Mouse (Mus musculus): ENCODE measurements around the gene Rad51b.

Rad51b gene

GRCm38 (mm10) chr12:79796823-79797821 lies 500.0 kb downstream of the Rad51b start:
- no peak for DNase-seq (ENCODE audit: low spot score in 2 of 2)

DNA sequence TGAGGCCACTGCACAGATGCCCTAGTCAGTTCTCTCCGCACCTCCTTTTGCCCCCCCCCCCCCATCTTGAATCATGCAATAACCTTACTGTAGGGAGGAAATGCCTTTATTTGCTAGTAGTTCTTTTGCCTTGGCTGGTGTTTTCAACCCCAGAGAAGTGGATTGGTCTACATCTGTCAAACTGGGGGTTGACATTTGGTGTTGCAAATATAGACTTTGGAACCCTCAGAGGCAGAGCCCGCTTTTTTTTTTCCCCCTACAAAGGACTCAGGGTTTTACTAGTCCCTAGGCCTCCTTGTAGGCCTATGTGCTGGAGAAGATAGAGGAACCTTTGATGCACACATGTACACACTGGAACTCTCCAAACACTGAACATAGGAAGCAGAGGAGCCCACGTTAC lies 501.4 kb downstream of the Rad51b start:
- DNase-seq (ENCODE audit: low spot score in 2 of 2) = no peak

DNA sequence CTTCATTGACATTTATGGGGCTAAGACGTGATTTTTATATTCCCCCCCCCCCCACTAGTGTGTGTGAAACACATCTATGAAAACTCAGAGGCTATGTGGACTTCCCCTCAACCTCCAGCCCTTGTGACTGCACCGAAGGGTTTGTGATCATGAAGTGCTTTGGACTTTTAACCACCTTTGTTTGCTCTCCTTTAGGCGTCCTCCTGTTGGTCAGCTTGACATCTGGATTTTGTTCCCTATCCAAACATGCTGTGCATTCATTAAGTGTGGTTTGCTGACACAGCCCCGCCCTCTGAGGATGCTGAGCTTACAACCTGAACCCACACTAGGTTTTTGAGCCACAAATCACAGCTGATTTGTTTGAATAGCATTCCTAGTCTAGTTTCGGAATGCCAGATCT lies 502.3 kb downstream of the Rad51b start:
- no peak for DNase-seq (ENCODE audit: low spot score in 2 of 2)

- DNase-seq (ENCODE audit: low spot score in 2 of 2) = no peak
Observed at GRCm38 (mm10) chr12:79803670-79804069, 506.6 kb downstream of the Rad51b start.

- no peak for DNase-seq (ENCODE audit: low spot score in 2 of 2)
Observed at GRCm38 (mm10) chr12:79804776-79805524, 507.9 kb downstream of the Rad51b start.

- DNase-seq (ENCODE audit: low spot score in 2 of 2) = no peak
Observed at GRCm38 (mm10) chr12:79806990-79807389, 509.9 kb downstream of the Rad51b start.

DNA sequence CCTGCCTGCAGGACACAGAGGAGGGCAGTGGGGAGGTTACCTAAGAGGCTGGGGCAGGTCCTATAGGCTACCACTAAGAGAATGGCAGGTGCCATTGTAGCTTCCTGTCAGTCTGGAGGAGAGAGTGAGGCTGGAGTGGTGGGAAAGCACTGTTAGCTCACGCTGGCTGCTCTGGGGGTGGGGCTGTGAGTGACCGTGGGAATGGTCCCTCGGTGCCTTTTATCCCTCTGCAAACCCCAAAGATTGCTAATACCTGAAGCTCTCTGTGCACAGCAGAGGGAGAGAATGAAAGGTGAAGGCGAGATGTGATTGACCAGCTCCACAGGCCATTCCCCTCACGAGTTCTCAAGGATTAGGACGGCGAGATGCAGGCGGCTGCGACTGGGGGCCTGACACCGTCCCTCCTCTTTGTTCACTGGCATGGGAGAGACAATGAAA lies 510.3 kb downstream of the Rad51b start:
- no peak for DNase-seq (ENCODE audit: low spot score in 2 of 2)

DNA sequence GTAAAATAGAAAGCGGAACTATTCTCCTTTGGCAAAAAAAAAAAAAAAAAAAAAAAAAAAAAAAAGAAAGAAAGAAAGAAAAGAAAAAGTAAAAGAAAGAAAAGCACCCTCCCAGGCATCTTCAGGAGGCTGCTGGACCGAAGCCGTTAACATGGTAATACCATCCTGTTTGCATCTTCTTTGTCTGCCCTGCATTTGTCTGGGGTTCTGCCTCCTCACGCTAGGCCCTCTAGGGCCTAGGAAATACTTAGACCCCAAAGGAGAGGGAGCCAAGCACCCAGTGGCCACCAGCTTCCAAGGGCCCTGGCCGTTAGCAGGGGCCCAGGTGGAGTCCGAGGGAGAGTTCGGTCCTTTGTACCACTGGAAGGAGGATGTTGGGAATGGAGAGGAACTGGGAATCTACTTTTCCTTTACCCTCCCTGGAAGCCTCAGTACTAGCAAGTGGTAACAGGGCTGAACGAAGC lies 510.9 kb downstream of the Rad51b start:
- no peak for DNase-seq (ENCODE audit: low spot score in 2 of 2)

DNA sequence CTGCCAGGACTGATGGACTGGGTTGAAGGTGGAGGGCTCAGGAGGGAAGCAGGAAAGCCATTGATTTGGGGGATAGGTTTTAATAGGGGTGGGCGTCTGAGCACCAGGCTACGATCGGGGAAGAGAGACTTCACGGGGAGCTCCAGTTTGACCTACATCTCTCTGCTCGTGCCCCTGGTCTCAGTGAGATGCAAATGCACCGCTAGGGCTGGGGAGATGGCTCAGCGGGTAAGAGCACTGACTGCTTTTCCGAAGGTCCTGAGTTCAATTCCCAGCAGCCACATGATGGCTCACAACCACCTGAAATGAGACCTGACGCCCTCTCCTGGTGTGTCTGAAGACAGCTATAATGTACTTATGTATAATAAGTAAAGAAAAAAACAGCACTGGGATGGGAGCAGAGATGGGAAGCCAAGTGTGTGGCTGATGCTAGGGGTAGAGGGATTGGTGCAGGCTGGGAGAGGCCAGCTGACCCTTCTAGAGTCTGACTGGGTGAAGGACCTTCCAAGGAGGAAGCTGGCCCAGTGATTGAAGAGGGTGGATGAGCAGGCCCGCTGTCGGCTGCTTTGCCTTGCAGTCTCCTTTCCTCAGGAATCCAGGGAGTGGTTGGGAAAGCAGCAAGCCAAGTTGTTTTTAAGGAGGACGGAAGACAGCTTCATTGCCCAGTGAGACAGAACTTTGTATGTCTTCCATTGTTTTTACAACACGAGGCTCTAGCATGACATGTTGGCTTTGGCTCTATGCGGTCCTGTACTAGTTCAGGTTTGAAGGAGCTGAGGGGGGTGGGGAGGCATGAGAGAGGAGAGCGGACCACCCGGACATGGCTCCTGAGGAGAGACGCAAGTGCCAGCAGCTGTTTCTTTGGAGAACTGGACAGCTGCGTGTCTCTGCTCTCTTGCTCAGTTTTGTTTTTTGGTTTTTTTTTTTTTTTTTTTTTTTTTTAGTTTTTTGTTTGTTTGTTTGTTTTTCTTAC lies 511.6 kb downstream of the Rad51b start:
- DNase-seq (ENCODE audit: low spot score in 2 of 2) = no peak

- DNase-seq (ENCODE audit: low spot score in 2 of 2) = no peak
Observed at GRCm38 (mm10) chr12:79809518-79809917, 512.4 kb downstream of the Rad51b start.

DNA sequence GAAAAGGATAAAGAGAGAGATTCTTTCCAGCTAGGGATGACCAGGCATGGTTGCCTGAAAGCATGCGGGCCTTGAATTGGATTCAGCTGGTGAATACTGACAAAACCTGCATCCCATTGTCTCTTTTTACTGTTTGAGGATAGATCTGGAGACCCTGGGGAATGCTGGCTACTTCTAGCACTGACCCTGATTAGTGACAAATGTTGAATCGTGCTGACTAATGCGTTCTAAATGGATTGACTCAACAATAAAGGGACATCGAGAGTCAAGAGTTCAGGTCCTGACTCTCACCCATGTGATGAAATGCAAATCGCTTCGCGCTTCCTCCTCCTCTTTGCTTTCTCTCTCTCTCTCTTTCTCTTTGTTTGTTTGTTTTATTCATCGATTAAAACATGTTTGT lies 515.3 kb downstream of the Rad51b start:
- no peak for DNase-seq (ENCODE audit: low spot score in 2 of 2)

GRCm38 (mm10) chr12:79812838-79813563 lies 515.9 kb downstream of the Rad51b start:
- DNase-seq (ENCODE audit: low spot score in 2 of 2) = no peak

- no peak for DNase-seq (ENCODE audit: low spot score in 2 of 2)
Observed at GRCm38 (mm10) chr12:79813566-79814305, 516.7 kb downstream of the Rad51b start.

DNA sequence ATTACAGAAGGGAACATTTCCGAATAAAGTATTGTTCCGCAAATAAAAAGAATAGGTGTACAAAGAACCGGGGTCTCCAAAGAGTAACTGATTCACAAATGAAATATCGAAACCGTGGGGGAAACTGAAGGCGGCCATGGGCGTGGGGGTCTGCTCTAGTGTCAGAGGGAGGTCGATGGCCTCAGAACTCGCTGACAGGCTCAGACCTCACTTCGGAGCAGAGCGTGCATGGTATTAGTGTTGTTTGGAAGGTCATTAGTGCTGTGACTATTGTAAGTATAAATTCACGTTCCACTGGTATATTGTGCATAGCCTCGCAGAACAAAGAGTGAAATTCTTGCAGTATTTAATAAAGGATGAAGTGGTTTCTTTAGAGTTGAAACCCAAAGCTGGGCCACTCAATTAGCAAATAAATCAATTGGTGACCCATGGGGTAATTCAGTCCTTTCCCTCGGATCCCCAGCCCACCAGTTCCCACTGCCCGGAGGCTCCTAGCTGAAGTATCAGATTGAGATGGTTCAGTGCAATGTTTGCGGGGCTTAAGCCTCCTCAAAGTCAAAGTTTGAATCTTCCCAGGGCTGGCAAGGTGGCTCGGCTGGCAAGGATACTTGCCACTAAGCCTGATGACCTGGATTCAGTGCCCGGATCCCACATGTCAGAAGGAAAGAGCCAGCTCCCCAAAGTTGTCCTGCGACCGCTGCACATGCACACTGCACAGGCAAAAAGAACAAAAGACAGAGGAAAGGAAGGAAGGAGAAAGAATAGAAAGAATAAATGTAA lies 517.4 kb downstream of the Rad51b start:
- no peak for DNase-seq (ENCODE audit: low spot score in 2 of 2)

- DNase-seq (ENCODE audit: low spot score in 2 of 2) = no peak
Observed at GRCm38 (mm10) chr12:79816241-79816640, 519.2 kb downstream of the Rad51b start.

GRCm38 (mm10) chr12:79820228-79820958 lies 523.3 kb downstream of the Rad51b start:
- no peak for DNase-seq (ENCODE audit: low spot score in 2 of 2)

DNA sequence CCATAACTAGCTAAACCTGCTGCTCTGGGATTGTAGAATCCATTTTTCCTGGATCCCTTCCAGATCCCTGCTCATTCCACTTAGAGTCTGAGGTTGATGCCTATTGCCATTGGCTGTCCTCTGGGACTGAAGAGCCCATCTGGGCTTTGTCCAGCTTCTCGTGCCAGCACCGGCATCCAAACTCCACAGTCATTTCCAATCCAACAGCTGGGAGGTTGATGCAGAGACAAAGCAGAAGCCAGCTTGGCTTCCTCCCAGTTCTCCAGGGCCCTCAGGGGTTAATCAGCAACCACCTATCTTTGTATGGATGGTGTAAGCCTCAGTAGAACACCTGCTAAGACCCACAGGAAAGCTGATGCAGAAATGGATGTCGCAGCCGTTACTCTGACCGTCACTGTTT lies 524.8 kb downstream of the Rad51b start:
- DNase-seq (ENCODE audit: low spot score in 2 of 2) = no peak

DNA sequence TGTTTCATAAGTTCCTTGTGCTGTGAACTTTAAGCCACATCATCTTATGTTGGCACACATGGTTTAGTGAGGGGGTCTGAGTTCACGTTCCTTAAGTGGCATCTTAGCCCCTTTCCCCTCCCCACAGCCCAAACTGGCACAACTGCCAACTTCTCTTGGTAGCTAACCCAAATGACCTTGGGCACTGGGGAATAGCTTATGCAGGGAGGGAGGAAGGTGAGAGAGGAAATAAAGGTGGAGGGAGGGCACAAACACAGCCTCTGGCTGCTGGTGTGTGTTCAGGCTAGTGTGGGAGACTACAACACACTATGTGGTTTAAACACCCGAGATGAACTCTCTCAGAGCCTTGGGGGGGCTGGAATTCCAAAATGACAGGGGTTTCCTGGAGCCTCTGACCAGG lies 525.3 kb downstream of the Rad51b start:
- no peak for DNase-seq (ENCODE audit: low spot score in 2 of 2)

Data from frontal cortex, postnatal 10 days (tissue).